Mouse (Mus musculus): Measurements from ENCODE around the gene Rftn2. TPM values are rescaled to one million over a fixed set of nuclear protein-coding genes. Genes with fewer than 3 reads are reported as not detected.
A peak's percentile ranks its signal among the peaks of the same experiment; 100 is the strongest.

Rftn2 gene
- total RNA-seq, 1 experiment from 2014 or later: 3.1 TPM

DNA sequence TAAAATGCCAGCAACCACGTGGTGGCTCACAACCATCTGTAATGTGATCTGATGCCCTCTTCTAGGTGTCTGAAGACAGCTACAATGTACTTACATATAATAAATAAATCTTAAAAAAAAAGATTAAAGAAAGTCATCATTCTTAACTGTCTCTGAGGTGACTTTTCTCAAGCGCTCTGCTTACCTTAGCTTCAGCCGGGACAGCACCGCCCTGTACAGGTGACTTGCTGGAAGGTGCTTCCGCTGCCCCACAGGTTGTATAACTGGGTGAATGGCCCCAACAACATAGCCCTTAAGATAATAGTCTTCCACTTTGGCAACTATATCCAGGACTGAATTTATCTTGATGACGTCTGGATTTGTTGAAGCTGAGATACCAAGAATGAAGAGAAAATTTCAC lies 12.6 kb downstream of the Rftn2 start:
- ATAC-seq (replicated peaks; ENCODE audit: insufficient number of reproducible peaks, low FRiP score, low TSS enrichment, poor library complexity, severe bottlenecking): no peak

DNA sequence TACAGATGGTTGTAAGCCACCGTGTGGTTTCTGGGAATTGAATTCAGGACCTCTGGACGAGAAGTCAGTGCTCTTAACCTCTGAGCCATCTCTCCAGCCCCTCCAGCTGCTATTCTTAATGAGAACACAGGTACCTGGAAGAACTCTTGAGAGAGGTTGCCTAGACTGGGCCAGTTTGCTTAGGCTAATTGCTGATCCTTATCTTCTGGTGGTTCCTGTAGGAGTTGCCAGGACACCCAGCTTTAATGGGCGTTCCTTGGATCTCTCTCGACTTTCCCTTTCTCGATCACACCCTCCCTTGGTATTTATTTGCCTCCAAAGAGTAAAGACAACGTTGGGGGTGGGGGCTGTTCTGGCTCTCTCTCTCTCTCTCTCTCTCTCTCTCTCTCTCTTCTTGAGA lies 13.1 kb downstream of the Rftn2 start:
- no peak for ATAC-seq (replicated peaks; ENCODE audit: insufficient number of reproducible peaks, low FRiP score, low TSS enrichment, poor library complexity, severe bottlenecking)

DNA sequence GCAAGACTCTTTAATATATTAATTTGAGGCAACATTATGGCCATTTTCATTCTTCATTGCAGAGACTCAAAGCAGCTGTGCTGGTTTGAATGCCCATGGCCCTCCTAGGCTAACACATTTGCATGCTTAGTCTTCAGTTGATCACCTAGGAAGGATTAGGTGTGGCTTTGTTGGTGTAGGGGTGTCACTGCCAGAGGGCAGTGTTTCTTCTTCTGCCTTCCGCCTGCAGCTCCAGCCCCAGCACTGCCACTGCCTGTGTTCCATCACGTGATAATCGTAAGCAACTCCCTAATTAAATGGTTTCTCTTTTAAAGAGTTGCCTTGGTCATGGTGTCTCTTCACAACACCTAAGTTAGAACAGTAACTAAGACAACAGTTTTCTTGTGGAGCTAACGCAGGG lies 13.8 kb downstream of the Rftn2 start:
- ATAC-seq (replicated peaks; ENCODE audit: insufficient number of reproducible peaks, low FRiP score, low TSS enrichment, poor library complexity, severe bottlenecking): no peak

DNA sequence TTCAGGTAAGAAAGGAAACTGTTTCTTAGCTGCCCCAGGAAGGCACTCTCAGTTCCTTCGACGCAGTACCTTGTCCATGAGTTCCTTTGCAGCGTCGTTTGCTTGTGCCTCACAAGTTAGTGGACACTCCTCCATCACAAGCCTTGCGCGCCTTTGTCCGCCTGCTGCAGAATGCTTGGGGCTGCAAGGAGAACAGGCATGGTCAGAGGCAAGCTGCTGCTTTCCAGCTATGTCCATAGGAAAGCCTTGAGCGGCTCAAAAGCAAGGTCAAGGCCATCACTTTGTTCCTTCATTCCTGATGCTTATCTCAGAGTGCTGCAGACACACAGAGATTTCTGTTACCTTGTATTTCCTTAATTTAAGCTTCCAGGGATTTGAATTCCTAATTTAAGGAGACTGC lies 15.5 kb downstream of the Rftn2 start:
- no peak for ATAC-seq (replicated peaks; ENCODE audit: insufficient number of reproducible peaks, low FRiP score, low TSS enrichment, poor library complexity, severe bottlenecking)

DNA sequence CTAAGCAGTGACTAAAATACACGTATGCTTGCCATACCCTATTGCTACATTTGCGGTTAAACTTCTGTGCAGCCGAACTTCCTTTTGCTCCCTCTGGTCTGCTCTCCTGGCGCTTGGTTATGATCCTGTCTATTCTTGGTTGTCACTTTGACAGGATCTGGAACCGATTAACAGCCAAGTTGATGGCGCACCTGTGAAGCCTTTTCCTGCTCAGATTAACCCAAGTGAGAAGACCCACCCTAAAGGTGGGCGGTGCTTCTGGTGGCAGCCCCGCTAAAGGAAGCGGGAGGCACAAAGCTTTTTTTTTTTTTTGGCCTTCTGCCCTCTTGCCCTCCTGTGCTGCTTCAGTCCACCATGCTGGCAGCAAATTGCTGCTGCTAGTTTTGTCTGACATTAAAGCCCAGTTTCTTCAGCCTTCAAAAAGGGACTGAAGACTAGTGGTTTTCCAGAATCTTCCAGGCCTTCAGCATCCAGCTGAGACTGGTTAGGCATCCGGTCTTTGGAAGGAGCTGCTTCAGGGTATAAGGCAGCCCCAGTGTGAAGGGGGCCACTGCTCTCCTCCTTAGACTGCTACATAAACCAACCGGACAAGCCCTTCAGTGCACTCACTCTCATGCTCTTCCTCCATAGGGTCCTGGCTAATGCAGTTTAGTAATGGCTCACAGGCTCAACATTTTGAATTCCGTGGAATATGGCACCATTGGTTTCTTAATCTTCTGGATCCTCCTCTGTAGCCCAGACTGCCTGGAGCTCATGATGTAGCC lies 16.2 kb downstream of the Rftn2 start:
- ATAC-seq (replicated peaks; ENCODE audit: insufficient number of reproducible peaks, low FRiP score, low TSS enrichment, poor library complexity, severe bottlenecking): peak; percentile 54; the same call in 1 of the 2 replicates

DNA sequence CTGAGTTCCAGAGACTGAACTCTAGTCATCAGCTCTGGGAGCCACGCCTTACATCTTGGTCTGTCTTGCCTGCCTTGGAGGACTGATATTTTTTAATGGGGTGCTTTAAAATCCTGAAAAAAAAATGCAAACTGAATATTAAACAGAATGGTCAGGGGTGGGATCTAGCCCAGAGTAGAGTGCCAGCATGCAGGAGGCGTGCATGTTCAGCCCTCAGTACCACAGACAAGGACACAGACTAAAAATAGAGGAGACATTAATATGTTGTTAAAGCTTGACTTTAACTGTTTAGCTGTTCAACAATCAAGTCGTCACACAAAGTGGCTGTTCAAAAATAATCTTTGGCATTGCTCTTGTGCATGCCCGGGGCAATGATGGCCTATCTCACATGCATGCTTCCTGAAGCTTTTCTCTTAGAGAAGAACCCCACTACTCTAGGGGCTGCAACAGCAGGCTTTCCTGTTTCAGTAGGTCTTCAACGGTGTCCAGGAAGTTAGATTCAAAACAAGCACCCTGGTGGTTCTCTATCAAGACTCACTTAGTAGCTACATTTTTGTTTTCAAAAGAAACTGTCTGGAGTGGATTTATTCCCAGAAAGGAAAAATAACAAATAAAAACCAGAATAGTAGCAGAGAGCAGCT lies 18.0 kb downstream of the Rftn2 start:
- no peak for ATAC-seq (replicated peaks; ENCODE audit: insufficient number of reproducible peaks, low FRiP score, low TSS enrichment, poor library complexity, severe bottlenecking)

DNA sequence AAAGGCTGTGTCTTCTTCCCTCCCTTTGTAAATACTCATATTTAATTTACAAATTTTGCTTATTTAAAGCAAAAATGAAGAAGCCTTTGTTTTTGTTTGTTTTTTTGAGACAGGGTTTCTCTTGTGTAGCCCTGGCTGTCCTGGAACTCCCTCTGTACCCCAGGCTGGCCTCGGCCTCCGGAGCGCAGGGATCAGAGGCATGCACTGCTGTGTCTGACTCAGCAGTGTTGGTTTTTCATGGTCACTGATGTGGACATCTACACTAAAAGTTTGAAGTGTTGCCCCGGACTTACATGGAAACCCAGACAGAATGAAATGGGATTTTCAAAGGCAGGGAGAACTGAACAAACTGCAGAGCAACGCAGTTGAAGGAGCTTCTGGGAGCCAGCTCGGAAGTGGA lies 19.0 kb downstream of the Rftn2 start:
- ATAC-seq (replicated peaks; ENCODE audit: insufficient number of reproducible peaks, low FRiP score, low TSS enrichment, poor library complexity, severe bottlenecking): no peak

DNA sequence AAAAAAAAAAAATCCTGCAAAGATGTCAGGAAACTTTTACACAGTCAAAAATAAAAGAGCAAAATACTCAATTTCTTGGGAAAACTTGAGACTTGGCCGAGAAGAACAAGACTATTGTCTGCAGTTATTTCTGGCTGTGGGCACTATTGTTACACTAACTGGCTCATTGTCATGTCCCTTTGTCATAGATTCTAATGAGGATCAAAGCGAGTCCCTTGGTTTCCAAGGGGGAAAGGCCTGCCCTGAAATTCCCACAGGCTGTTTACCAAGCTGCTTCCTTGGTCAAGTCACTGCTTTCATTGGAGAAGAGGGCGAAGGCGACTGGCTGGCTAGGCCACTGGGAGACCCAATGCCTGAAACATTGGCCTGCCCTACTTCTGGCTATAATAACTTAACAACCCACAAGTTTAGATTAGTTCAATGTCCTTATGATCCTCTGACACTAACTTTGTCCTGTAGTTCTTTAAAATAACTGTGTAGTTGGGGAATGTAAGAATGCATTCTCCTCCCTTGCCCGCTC lies 20.7 kb downstream of the Rftn2 start:
- ATAC-seq (replicated peaks; ENCODE audit: insufficient number of reproducible peaks, low FRiP score, low TSS enrichment, poor library complexity, severe bottlenecking): no peak

DNA sequence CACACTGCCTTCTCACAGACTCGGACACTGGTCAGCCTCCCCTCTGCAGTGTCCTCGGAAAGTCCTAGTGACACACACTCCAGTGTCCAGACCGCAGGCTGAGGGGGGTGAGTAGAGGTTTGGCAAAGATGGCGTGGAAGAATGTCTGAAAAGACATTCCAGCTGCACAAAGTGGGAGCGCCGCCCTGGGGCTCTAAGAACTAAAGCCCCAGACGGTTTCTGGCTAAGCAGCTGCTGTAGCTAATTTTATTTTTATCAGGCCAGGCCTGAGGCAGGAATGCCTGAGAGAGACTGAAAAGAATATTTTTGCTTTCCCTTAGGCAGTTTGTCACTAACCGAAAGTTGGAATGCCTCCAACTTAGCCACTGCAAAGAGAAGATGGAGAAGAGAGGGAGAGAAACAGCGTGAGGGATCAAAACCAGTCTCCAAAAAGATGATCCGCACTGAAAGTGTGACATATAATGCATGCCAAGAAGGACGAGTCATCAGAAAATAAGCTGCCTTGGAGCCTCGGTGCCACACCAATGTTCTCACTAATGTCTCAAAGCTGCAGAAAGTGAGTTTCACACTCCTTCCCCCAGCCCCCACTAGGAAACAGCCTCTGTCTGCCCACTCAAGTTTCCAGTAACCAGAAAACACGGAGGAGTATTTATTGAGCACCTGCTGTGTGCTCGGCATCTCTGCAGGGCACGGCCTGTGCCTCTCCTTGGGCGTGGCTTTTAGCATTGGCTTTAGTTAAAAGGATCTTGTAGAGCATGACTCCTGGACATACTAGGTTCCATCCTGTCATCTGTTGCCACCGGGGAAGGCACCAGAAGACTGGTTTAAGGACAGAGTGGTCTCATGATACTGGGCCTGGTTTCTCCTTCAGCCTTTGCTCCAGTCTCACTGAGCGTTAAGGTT lies 24.5 kb downstream of the Rftn2 start:
- ATAC-seq (replicated peaks; ENCODE audit: insufficient number of reproducible peaks, low FRiP score, low TSS enrichment, poor library complexity, severe bottlenecking): no peak

DNA sequence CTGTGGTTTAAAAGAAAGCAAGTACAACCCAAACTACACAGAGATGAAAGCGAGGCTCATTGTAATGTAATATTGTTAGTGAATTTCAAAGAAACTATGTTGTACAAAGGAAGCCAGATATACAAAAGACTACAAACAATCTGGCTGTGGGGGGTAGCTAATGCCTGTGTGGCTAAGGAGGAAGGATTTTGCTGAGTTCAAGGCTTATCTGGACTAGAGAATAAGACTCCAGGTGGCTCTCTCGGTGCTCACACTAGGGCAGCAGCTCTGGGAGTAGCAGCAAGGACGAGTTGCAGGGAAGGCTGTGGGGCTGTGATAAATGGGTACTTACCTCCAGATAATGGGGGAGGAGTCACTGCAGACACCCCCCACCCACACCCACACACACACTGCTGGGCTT lies 27.9 kb downstream of the Rftn2 start:
- ATAC-seq (replicated peaks; ENCODE audit: insufficient number of reproducible peaks, low FRiP score, low TSS enrichment, poor library complexity, severe bottlenecking): no peak

DNA sequence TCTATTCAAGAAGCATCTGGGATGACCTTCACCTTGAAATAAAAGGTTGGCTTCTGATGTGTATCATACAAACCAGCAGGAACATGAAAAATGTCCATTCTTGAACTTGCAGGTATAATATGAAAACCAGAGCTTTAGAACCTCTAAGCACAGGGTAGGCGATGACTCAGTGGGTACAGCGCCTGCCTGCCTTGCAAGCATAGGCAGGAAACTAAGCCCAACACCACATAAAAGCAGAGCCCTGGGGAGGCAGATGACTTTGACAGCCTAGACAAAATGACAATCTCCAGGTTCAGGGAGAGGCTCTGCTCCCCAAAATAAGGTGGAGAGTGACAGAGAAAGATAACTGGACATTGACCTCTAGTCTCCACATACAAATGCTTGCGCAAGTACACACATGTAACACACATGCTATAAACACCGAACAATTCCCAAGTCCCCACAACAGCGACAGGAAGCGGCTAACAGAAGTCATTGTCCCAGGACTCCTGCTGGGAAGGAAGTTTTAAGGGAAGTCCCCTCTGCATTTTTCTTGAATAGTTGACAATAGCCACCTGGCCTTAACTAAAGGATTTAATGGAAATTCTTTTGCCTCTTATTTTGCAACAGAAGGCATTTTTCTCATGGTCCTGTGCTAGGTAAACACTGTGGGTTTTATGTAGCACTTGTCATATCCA lies 30.1 kb downstream of the Rftn2 start:
- ATAC-seq (replicated peaks; ENCODE audit: insufficient number of reproducible peaks, low FRiP score, low TSS enrichment, poor library complexity, severe bottlenecking): no peak

DNA sequence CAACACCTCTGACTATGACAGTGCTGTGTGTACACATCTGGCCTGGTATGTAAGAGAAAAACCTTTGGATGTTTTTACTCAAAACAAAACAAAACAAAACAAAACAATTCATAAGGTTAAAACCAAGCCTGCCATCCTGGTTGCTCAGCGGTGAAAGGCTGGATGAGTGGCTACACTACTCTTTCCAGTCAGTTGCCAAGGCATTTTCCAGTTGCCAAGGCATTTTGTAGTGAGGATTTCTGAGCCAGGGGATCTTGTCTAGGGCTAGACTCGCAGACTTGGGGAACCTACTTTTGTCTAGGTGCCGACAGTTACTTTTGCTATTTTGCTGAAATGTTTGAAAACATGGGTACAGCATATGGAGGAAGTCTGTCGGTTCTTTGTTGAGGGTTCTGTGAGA lies 31.6 kb downstream of the Rftn2 start:
- no peak for ATAC-seq (replicated peaks; ENCODE audit: insufficient number of reproducible peaks, low FRiP score, low TSS enrichment, poor library complexity, severe bottlenecking)

DNA sequence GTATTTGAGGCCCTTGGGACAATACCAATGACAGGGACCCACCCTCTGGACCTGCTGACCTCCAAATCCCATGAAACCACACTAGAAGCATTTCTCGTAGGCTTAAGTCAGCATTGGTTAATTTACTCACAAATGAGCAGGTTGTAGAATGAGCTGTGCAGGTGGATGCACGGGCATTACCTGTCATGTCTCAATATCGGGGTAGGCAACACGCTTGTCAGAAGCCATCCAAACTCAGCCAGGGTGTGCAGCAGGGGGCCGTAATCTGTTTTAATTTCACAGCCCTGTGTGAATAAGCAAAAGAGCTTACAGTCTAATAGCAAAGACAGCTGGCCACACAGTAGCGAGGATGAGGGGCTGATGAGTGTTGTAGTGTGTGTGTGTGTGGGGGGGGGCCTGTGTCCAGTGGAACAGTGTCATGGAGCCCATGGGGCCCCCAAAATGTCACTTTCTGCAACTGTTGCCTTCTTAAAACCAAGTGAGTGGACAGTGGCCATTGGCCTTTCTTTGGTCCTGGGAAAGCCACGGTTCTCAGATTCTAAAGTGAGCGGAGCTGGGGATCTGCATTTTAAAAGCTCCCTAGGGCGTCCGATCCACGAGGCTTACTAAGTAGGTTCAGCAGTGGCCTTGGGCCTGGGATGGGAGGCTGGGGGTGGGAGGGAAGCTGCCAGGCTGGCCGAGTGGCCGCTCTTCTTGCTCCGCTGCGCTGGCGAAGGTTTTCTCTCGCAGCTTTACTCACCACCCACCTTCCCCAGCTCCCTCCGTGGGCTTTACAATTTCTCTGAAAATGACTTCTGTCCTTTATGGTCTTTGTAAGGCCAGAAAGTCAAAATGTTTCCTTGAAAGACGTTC lies 32.3 kb downstream of the Rftn2 start:
- ATAC-seq (replicated peaks; ENCODE audit: insufficient number of reproducible peaks, low FRiP score, low TSS enrichment, poor library complexity, severe bottlenecking): no peak

DNA sequence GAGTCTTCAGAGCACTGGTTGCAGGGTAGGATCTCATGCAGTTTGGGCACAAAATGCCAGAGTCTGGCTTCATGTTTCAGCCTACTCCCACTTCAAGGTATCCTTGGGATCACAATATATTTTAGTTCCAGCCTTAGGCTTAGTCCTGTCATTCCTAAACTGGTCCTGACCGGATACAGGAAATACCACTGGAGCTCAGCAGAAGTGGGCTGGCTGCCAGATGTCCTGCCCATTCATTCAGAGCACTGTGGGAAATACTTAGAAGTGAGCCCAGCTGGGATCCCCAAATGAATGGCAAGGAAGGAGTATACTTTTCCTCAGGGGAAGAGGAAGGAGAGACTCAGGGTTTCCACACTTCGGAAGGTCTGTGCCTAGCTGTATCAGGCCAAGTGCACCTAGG lies 33.3 kb downstream of the Rftn2 start:
- ATAC-seq (replicated peaks; ENCODE audit: insufficient number of reproducible peaks, low FRiP score, low TSS enrichment, poor library complexity, severe bottlenecking): no peak

DNA sequence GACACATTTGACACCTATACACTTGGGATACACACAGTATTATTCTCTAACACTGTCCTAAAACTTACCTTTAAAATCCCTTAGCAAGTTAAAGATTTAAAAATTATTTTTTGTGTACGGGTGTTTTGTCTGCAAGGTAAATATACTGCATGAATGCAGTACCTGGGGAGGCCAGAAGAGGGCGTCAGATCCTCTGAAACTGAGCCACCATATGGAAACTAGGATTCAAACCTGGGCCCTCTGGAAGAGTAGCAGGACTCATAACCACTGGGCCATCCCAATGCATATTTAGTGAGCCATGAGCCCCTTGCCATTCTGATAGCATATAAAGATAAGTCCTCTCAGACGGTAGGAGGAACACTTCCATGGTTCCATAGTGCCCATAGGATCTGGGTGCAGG lies 33.8 kb downstream of the Rftn2 start:
- ATAC-seq (replicated peaks; ENCODE audit: insufficient number of reproducible peaks, low FRiP score, low TSS enrichment, poor library complexity, severe bottlenecking): no peak

DNA sequence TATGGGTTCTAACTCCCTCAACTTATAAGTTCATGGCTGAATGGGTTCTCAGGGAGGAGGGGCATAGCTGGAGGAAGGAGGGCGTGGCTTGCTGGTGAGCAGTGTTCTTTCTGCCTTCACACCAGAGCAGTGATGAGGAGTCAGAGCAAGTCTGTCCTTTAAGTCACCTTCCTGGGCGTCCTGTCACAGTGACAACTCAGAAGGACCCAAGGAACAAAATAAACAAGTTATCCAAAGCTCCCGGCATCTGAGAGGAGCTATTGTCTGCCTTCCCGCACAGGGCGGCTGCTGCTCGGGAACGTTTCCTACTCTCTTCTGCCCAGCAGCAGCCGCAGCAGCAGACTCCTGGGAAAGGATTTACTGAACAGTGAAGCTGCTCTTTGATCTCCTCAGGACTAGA lies 34.6 kb downstream of the Rftn2 start:
- ATAC-seq (replicated peaks; ENCODE audit: insufficient number of reproducible peaks, low FRiP score, low TSS enrichment, poor library complexity, severe bottlenecking): no peak

DNA sequence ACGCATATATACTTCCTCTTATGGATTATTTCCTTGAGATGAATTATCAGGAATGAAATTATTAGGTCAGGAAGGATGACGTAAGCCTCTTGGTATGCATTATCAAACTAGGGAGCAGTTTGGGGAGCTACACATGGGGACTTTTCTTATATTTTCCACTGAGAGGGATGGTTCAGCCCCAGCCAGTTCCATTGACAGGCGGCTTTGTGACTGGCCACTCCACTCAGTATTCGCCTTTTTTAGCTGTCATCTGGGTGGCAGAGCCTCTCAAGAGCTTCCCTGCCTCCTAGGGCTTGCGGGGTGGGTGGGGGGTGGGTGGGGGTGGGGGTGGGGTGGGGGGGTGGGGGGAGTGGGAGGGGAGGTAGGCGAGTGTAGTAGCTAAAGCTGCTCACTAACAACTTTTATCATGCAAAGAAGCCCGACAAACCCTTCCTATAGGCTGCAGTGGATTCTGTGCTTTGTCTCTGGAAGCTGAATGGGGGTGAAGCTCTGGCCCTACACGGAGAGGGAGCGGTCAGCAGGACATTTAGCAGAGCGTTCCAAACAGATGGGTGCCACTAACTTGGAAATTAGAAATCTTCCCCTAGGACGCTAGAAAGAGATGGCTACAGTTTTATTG lies 39.9 kb downstream of the Rftn2 start:
- no peak for ATAC-seq (replicated peaks; ENCODE audit: insufficient number of reproducible peaks, low FRiP score, low TSS enrichment, poor library complexity, severe bottlenecking)

DNA sequence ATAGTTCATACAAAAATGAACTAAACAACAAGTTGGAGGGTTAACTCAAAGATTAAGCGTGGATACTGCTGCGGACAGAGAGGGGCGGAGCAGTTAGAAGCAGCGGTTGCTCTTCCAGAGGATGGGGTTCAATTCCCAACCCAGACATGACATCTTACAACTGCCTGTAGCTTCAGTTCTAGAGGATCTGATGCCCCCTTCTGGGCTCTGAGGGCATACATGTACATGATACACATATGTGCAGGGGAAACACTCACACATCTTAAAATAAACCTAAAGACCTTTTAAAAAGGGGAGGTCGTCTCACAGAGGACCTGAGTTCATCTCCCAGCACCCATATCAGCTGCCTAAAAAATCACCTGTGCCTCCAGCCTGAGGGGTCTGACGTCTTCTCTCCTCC lies 40.9 kb downstream of the Rftn2 start:
- ATAC-seq (replicated peaks; ENCODE audit: insufficient number of reproducible peaks, low FRiP score, low TSS enrichment, poor library complexity, severe bottlenecking): no peak
